Mouse (Mus musculus) kidney, adult 2 months (tissue): Measurements from ENCODE around the gene Ldlrad1. TPM values are rescaled to one million over a fixed set of nuclear protein-coding genes. Genes with fewer than 3 reads are reported as not detected.

Source experiments
- DNase-seq: peaks from one replicate; pipeline ENCODE4 v3.0.0; 2021
- H3K27ac ChIP-seq: fragments of 200-500 bp; 2 replicates; pipeline ENCODE4 v1.5.1; 2012; ENCODE audit warnings: low read depth, low read length, control low read depth, inconsistent platforms; ENCODE audit not compliant: insufficient read depth
- H3K27me3 ChIP-seq: fragments of 200-500 bp; replicated peaks from 2 replicates; pipeline ENCODE4 v1.6.1; 2012; ENCODE audit warnings: mild to moderate bottlenecking, moderate library complexity, low read length, inconsistent platforms; ENCODE audit not compliant: control insufficient read depth, insufficient read depth
- H3K36me3 ChIP-seq: fragments of 200-500 bp; 2 replicates; pipeline ENCODE4 v1.6.1; 2012; ENCODE audit warnings: mild to moderate bottlenecking, moderate library complexity, low read length, inconsistent platforms; ENCODE audit not compliant: control insufficient read depth, insufficient read depth
- H3K4me1 ChIP-seq: fragments of 200-500 bp; 2 replicates; pipeline ENCODE4 v1.6.1; 2011; ENCODE audit warnings: low read length; ENCODE audit not compliant: control insufficient read depth, insufficient read depth
- H3K4me3 ChIP-seq: fragments of 200-500 bp; 2 replicates; pipeline ENCODE4 v1.5.1; 2011; ENCODE audit warnings: mild to moderate bottlenecking, low read depth, low read length, control low read depth; ENCODE audit not compliant: insufficient read depth
- CTCF ChIP-seq: fragments of 200-500 bp; conservative IDR thresholded peaks from 2 replicates; pipeline ENCODE4 v1.5.1; 2011; ENCODE audit warnings: low read depth, mild to moderate bottlenecking, control low read depth, low read length, moderate library complexity, mixed read lengths; ENCODE audit not compliant: insufficient read depth, insufficient read length
- POLR2A ChIP-seq: fragments of 200-500 bp; IDR thresholded peaks from one replicate; pipeline ENCODE4 v1.6.1; 2011; ENCODE audit warnings: low read depth, low read length, control low read depth
- WGBS: fragments of 180-500 bp; shearing (Covaris S2); methylation state at CpG from one replicate; pipeline ENCODE4 v1.1.7; 2018; 5-methylcytosine and 5-hydroxymethylcytosine counted together
- polyA plus RNA-seq: library from polyadenylated mRNA; depleted of rRNA; stranded (reverse); fragments of >200 nt; gene quantifications from 2 replicates; pipeline ENCODE4 v1.2.3, GENCODE M21; 2012

Gene Ldlrad1
- polyA plus RNA-seq, 1 experiment, result not detected

DNA sequence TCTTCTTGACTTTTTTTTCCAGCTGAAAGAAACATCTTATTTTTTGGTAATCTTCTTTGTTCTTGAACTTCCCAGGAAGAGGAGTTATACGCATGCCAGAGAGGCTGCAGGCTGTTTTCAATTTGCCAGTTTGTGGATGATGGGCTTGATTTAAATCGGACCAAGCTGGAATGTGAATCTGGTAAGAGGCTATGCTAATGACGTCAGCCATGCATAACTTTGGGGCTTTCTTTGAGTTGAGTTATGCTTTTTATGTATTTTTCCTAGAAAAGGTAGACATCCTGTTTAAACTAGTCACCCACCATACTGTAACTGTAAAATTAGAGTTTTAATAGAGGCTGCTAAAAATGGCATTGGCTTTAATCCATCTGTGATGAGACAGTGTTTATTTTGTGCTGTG is 23.3 kb upstream of the Ldlrad1 start:
- H3K27me3 ChIP-seq, result no peaks in the 10 kb centered on the region
- H3K4me1 ChIP-seq, result peaks cover 5% of the 10 kb centered on the region; the same call in 1 of the 2 replicates
- H3K27ac ChIP-seq, result no peak overlapping the region
- DNase-seq, result no peak
- TF ChIP-seq POLR2A (no peak), CTCF (no peak)
- H3K4me3 ChIP-seq, result no peak overlapping the region
- WGBS, result 39% methylated on average over 3 of the region's 3 CpGs
- H3K36me3 ChIP-seq, result peaks cover 6% of the 10 kb centered on the region

DNA sequence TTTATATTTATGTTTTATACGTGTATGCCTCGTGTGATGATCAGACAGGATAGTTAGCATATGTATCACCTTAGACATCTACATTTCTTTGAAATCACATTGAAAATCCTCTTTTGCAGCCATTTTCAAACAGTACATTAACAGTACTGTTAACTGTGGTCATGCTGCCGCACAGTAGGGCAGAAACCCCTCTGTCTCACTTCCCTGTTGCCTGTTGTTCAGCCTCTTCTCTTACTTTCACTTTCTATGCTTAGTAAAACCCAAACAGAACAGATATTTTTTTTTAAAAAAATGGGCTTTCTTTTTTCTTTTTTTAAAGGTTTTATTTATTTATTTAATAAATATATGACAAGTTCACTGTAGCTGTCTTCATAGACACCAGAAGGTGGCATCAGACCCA is 15.1 kb upstream of the Ldlrad1 start:
- H3K4me3 ChIP-seq, result no peak overlapping the region
- 92% methylated on average over 3 of the region's 3 CpGs for WGBS
- DNase-seq, result no peak
- TF ChIP-seq POLR2A (no peak), CTCF (no peak)
- no peak overlapping the region for H3K27ac ChIP-seq
- H3K4me1 ChIP-seq, result no peaks in the 10 kb centered on the region
- H3K27me3 ChIP-seq, result no peaks in the 10 kb centered on the region
- peaks cover 14% of the 10 kb centered on the region for H3K36me3 ChIP-seq

DNA sequence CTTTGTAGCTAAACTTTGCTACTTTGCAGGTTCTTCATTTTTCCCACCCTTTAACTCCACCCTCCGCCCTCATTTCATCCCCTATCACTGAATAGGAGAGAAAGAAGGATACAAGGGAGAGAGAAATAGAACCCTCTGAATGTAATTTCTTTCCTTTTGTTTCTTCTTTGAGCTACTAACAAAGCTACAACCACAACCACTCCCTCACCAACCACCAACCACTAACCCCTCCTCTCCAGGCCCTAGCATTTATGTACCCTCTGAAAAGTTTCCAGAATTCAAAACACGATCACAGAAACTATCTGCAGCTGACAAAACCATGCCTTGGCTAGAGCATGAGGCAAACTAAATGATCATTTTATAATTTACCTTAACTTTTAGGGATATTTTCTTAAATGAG is 12.5 kb upstream of the Ldlrad1 start:
- Histone ChIP-seq H3K27me3 (no peaks in the 10 kb centered on the region), H3K27ac (no peak overlapping the region), H3K36me3 (peaks cover 7% of the 10 kb centered on the region), H3K4me3 (no peak overlapping the region), H3K4me1 (no peaks in the 10 kb centered on the region)
- DNase-seq, result no peak
- 91% methylated on average over 2 of the region's 2 CpGs for WGBS
- TF ChIP-seq POLR2A, result no peak
- TF ChIP-seq CTCF, result no peak

DNA sequence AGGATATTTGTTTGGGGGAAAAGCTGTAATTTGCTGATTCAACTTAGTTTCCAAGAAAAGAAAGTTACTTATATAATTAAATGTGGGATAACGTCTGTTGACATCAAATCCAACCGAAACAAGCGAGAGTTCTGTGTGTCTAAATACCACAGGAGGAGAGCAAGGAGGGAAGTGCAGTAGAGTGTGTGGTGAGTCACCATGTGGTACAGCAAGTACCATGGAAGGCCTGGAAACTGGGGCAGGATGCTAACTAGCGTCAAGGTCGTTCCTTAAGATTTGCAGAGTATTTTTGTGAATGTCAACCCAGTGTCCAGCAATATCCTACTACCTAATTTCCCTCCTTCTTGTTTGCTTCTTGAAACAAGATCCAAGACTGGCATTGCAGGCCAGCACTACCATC is 10.9 kb upstream of the Ldlrad1 start:
- 86% methylated on average over 5 of the region's 5 CpGs for WGBS
- no peaks in the 10 kb centered on the region for H3K4me1 ChIP-seq

DNA sequence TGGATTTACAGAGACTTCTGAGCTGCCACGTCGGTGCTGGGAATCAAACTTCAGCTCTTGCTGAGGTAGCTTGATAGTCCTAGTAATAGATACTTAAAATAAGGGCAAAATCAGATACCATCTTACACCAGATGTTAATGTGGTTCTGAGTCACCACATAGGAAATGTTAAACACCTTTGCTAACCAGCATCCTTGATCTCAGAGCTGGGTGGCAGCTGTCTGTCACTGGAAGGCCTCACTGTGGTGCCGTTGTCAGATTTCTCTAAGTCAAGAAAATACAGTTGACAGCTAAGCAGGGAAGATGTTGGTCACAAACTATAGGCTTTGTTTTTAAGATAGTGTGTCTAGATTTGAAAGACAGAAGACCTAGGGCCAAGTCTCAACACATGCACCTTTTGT is 7.2 kb upstream of the Ldlrad1 start:
- Histone ChIP-seq H3K27me3 (no peaks in the 10 kb centered on the region), H3K27ac (no peak overlapping the region), H3K4me3 (no peak overlapping the region), H3K4me1 (no peaks in the 10 kb centered on the region), H3K36me3 (peaks cover 4% of the 10 kb centered on the region)
- TF ChIP-seq POLR2A, result no peak
- no peak for TF ChIP-seq CTCF
- WGBS, result 91% methylated on average over 3 of the region's 3 CpGs
- no peak for DNase-seq

More for the DNA sequence above, 10.9 kb upstream of the Ldlrad1 start:
- H3K27ac ChIP-seq, result no peak overlapping the region
- peaks cover 3% of the 10 kb centered on the region for H3K36me3 ChIP-seq
- no peaks in the 10 kb centered on the region for H3K27me3 ChIP-seq
- H3K4me3 ChIP-seq, result no peak overlapping the region
- DNase-seq, result no peak
- TF ChIP-seq CTCF (no peak), POLR2A (no peak)

GRCm38 (mm10) chr4:107203001-107203400 is 6.0 kb upstream of the Ldlrad1 start:
- Histone ChIP-seq H3K4me1 (no peaks in the 10 kb centered on the region), H3K4me3 (no peak overlapping the region), H3K36me3 (peaks cover 3% of the 10 kb centered on the region), H3K27ac (no peak overlapping the region), H3K27me3 (no peaks in the 10 kb centered on the region)
- no peak for TF ChIP-seq POLR2A
- no peak for TF ChIP-seq CTCF
- DNase-seq, result no peak
- 71% methylated on average over 7 of the region's 7 CpGs for WGBS

DNA sequence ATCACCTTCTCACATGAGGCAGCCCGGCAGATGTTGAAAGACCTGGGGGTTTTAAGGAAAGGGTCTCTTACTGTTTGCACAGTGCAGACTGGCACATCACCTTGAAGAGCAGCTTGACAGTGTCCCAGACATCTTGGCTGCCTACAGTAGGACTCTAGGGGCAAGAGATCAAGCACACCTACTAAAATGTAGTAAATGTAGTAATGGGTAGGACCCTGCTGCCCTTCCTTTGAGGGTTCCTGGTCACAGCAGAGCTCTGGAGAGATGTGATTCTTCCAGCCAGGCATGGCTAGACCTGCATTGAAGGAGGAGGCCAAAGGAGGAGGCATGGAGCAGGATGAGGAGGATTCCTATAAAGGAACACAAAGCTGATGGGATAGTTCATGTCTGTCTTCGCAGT is 2.0 kb upstream of the Ldlrad1 start:
- no peak overlapping the region for H3K4me3 ChIP-seq
- no peak for DNase-seq
- peaks cover 1% of the 10 kb centered on the region; the same call in 1 of the 2 replicates for H3K36me3 ChIP-seq
- H3K27ac ChIP-seq, result no peak overlapping the region
- no peak for TF ChIP-seq CTCF
- no peak for TF ChIP-seq POLR2A
- WGBS, result 98% methylated on average over 2 of the region's 2 CpGs
- no peaks in the 10 kb centered on the region for H3K27me3 ChIP-seq
- H3K4me1 ChIP-seq, result no peaks in the 10 kb centered on the region

- Histone ChIP-seq H3K27ac (no peak overlapping the region), H3K4me1 (no peaks in the 10 kb centered on the region), H3K27me3 (no peaks in the 10 kb centered on the region), H3K36me3 (no peaks in the 10 kb centered on the region), H3K4me3 (no peak overlapping the region)
- DNase-seq, result no peak
- 55% methylated on average over 5 of the region's 5 CpGs for WGBS
- TF ChIP-seq CTCF (no peak), POLR2A (no peak)
Observed at GRCm38 (mm10) chr4:107210483-107211097, 1.6 kb downstream of the Ldlrad1 start.
